Mouse (Mus musculus) lung, embryonic 16.5 days (tissue): Measurements from ENCODE around the gene Map10. TPM values are rescaled to one million over a fixed set of nuclear protein-coding genes. Genes with fewer than 3 reads are reported as not detected.

Source experiments
- ATAC-seq: fragments of 200-750 bp; cut with Nextera tagmentation; 2 replicates; pipeline ENCODE4 v1.8.0; 2017; ENCODE audit warnings: low read depth, mild to moderate bottlenecking, moderate library complexity
- H3K27ac ChIP-seq: fragments of 300-500 bp; sonication (generic); 2 replicates; pipeline ENCODE4 v1.5.1; 2014; ENCODE audit warnings: mild to moderate bottlenecking, control low read depth, low read length
- H3K27me3 ChIP-seq: fragments of 300-500 bp; sonication (generic); 2 replicates; pipeline ENCODE4 v1.6.1; 2014; ENCODE audit warnings: low read depth, low read length, mixed read lengths; ENCODE audit not compliant: control insufficient read depth, insufficient read depth
- H3K36me3 ChIP-seq: fragments of 300-500 bp; sonication (generic); 2 replicates; pipeline ENCODE4 v1.6.1; 2014; ENCODE audit warnings: low read length; ENCODE audit not compliant: control insufficient read depth, insufficient read depth
- H3K4me1 ChIP-seq: fragments of 300-500 bp; sonication (generic); replicated peaks from 2 replicates; pipeline ENCODE4 v1.6.1; 2014; ENCODE audit warnings: low read length, mixed read lengths; ENCODE audit not compliant: control insufficient read depth, insufficient read depth
- H3K4me2 ChIP-seq: fragments of 300-500 bp; sonication (generic); 2 replicates; pipeline ENCODE4 v1.6.1; 2014; ENCODE audit warnings: low read depth, low read length, control low read depth
- H3K4me3 ChIP-seq: fragments of 300-500 bp; sonication (generic); 2 replicates; pipeline ENCODE4 v1.5.1; 2014; ENCODE audit warnings: mild to moderate bottlenecking, low read length, control low read depth
- H3K9ac ChIP-seq: fragments of 300-500 bp; sonication (generic); 2 replicates; pipeline ENCODE4 v1.6.1; 2014; ENCODE audit warnings: low read length, control low read depth
- H3K9me3 ChIP-seq: fragments of 300-500 bp; sonication (generic); 2 replicates; pipeline ENCODE4 v1.6.1; 2016; ENCODE audit warnings: low read length; ENCODE audit not compliant: control insufficient read depth
- WGBS: fragments of 180-500 bp; shearing (Covaris S2); extraction: QIAGEN DNeasy Blood & Tissue Kit; methylation state at CpG from one replicate; pipeline ENCODE4 v1.1.7; 2014; 5-methylcytosine and 5-hydroxymethylcytosine counted together
- polyA plus RNA-seq: library from polyadenylated mRNA; unstranded; fragments of >200 nt; fragmentation: Nextera tagmentation; extraction: Ambion mirVana; gene quantifications from 2 replicates; pipeline ENCODE4 v1.2.1, GENCODE M21; 2015

The Map10 gene
- polyA plus RNA-seq, 1 experiment from 2014 or later: 6.8 TPM

DNA sequence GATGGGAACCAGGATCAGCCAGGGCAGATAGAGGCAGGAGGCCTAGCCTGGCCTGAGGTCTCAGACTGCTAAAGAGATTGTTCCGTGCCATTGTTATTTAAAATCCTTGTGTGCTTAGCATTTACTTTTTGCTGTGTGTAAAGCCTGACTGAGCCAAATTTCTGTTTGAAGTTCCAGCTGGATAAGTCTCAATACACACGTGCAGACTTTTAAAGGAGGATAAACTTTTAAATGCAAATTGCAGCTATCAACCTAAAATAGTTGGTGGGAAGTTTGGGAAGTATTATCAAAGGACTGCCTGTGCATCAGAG lies 3.8 kb upstream of the Map10 start:
- WGBS: 22% methylated on average over 2 of the region's 2 CpGs
- peaks cover 13% of the 10 kb centered on the region for H3K9me3 ChIP-seq
- 0 out of 2 replicates have a peak overlapping the region, but pooled peaks have one; percentile 31 for H3K27ac ChIP-seq
- H3K4me2 ChIP-seq: no peak overlapping the region
- no peak for ATAC-seq
- H3K27me3 ChIP-seq: no peaks in the 10 kb centered on the region
- H3K4me1 ChIP-seq: peaks cover 22% of the 10 kb centered on the region
- H3K4me3 ChIP-seq: no peak overlapping the region
- H3K36me3 ChIP-seq: peaks cover 5% of the 10 kb centered on the region
- H3K9ac ChIP-seq: no peak overlapping the region; the same call in 1 of the 2 replicates

DNA sequence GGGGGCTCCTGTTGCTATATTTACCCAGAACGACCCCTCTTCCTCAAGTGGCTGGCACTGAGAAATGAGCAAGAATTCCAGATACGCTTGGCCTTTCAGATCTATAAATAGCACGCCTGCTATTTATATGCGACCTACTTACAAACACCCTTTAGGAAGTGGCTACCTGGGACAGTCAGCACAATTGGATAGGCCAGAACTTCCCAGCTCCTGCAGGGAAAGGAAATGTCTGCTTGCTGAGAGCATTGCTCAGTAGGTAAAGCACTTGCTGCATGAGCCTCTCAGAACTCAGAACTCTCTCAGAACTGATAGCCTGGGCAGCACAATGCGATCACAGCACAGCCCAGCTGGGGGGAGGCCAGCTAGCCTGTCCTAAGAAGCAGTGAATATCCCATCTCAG lies 3.4 kb upstream of the Map10 start:
- WGBS: 21% methylated on average over 5 of the region's 5 CpGs
- ATAC-seq: no peak
- Histone ChIP-seq H3K4me2 (no peak overlapping the region), H3K9me3 (peaks cover 16% of the 10 kb centered on the region), H3K27me3 (no peaks in the 10 kb centered on the region), H3K4me3 (no peak overlapping the region), H3K9ac (no peak overlapping the region), H3K27ac (no peak overlapping the region), H3K36me3 (peaks cover 9% of the 10 kb centered on the region), H3K4me1 (peaks cover 22% of the 10 kb centered on the region)

DNA sequence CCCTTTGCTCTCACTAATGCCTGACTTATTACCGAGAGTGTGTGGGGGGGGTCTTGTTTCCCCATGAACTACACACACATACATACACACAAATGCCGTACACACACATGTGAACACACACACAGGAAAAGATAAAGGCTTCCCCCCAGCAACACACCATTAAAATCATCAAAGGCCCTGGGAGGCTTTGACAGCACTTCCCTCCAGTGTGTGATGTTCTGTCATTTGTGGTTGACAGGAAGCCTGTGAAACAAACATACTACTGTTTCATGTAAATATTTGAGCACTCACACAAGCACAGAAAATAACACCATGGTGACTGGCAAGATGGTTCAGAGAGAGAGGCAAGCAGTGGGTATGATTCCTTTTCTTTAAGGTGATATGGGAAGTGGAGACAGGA lies 2.4 kb upstream of the Map10 start:
- WGBS: 51% methylated on average over 2 of the region's 2 CpGs
- H3K27me3 ChIP-seq: no peaks in the 10 kb centered on the region
- peaks cover 18% of the 10 kb centered on the region for H3K36me3 ChIP-seq
- ATAC-seq: no peak
- H3K27ac ChIP-seq: no peak overlapping the region
- no peak overlapping the region for H3K9ac ChIP-seq
- H3K4me3 ChIP-seq: no peak overlapping the region
- no peak overlapping the region for H3K4me2 ChIP-seq
- H3K4me1 ChIP-seq: peaks cover 22% of the 10 kb centered on the region
- H3K9me3 ChIP-seq: peaks cover 27% of the 10 kb centered on the region

DNA sequence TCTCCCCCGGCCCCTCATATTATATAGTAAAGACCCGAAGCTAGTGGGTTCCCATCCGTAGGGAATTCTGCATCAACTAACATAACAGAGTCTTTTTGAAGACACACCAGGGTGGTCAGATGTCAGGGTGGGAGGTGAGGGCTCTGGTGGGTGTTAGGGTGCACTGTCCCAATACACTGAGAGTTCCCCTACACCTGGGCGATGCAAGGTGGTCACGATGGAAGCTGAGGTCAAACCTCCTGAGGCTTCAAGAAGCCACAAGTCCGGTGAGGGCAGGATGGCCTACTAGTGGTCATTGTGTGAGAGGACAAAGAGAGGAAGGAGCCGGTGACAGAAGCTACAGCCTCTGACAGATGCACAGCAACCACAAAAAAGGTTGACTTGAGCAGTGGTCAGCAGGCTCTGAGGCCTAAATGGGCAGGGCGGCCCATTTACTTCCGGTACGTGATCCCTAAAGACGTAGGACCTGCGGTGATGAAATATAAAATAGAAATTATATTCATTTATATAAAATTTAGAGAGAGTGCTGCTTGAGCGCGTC lies 389 bp upstream of the Map10 start:
- ATAC-seq: peak; percentile 34
- Histone ChIP-seq H3K4me2 (peak overlapping the region; percentile 93), H3K9me3 (peaks cover 27% of the 10 kb centered on the region), H3K27ac (no peak overlapping the region), H3K4me1 (peaks cover 22% of the 10 kb centered on the region), H3K27me3 (no peaks in the 10 kb centered on the region), H3K36me3 (peaks cover 18% of the 10 kb centered on the region), H3K9ac (no peak overlapping the region), H3K4me3 (peak overlapping the region; percentile 53)
- WGBS: 81% methylated on average over 14 of the region's 14 CpGs

DNA sequence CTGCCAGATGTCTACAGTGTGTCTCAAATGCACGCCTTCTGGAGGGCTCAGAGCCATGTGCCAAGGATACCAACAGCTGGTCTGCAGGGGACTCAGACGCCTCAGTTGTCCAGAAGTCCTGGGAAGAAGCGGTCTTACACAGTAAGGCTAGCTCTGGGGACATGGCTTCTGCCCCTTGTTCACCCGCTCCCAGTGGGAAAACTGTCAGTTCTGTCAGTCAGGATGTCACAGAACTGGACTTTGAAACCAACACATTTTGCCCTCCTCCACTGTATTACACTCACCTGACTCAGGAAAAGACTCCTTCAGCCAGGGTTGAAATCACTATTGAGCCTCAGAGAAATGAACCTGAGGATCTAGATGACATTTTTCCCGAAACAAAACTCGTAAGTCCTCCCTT lies 802 bp downstream of the Map10 start:
- peak overlapping the region; percentile 53 for H3K4me3 ChIP-seq
- WGBS: 93% methylated on average over 6 of the region's 6 CpGs
- ATAC-seq: no peak
- no peak overlapping the region; the same call in 1 of the 2 replicates for H3K27ac ChIP-seq
- peaks cover 22% of the 10 kb centered on the region for H3K4me1 ChIP-seq
- H3K27me3 ChIP-seq: no peaks in the 10 kb centered on the region
- H3K4me2 ChIP-seq: peak overlapping the region; percentile 93
- H3K9ac ChIP-seq: peak overlapping the region; percentile 76
- peaks cover 27% of the 10 kb centered on the region for H3K9me3 ChIP-seq
- peaks cover 18% of the 10 kb centered on the region for H3K36me3 ChIP-seq

DNA sequence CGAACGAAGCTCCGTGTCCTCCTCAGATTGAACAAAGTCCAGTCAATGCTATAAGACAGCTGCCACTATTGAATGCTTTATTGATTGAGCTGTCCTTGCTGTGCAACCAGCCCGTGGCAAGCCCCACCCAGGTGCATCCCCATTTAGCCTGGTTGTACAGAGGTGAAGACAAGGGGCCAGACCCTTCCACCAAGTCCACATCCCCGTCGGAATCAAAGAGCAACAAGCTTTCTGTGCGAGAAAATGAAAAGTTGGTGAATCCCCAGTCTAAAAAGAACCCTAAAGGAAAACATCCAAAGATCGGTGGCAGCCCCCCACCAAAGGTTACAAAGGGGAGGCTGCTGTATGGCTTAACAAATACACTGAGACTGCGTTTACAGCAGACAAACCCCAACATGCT lies 1.3 kb downstream of the Map10 start:
- Histone ChIP-seq H3K27ac (no peak overlapping the region), H3K9me3 (peaks cover 27% of the 10 kb centered on the region), H3K4me2 (no peak overlapping the region), H3K27me3 (no peaks in the 10 kb centered on the region), H3K9ac (no peak overlapping the region), H3K4me1 (peaks cover 17% of the 10 kb centered on the region), H3K36me3 (peaks cover 18% of the 10 kb centered on the region), H3K4me3 (no peak overlapping the region)
- ATAC-seq: no peak
- WGBS: 97% methylated on average over 9 of the region's 9 CpGs

DNA sequence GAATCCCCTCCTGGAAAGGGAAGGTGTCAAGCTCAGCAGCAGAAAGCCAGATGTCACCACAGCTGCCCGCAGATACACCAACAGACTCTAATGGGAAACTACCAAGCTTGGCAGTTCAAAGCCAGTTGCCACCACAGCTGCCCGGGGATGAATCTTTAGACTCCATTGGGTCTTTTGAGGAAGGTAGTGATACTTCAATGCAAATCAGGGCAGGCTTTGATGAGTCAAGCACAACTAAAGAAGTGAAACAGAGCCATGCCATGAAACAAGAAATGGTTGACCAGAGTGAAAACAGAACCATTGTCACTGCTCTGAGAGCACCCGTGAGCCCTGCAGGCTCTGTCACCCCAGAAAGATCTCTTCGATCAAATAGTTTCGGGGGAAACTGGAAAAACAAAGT lies 1.8 kb downstream of the Map10 start:
- Histone ChIP-seq H3K4me3 (no peak overlapping the region), H3K9me3 (peaks cover 27% of the 10 kb centered on the region), H3K27ac (no peak overlapping the region), H3K4me1 (peaks cover 13% of the 10 kb centered on the region), H3K27me3 (no peaks in the 10 kb centered on the region), H3K36me3 (peaks cover 18% of the 10 kb centered on the region), H3K4me2 (no peak overlapping the region), H3K9ac (no peak overlapping the region)
- WGBS: 97% methylated on average over 5 of the region's 5 CpGs
- ATAC-seq: no peak

DNA sequence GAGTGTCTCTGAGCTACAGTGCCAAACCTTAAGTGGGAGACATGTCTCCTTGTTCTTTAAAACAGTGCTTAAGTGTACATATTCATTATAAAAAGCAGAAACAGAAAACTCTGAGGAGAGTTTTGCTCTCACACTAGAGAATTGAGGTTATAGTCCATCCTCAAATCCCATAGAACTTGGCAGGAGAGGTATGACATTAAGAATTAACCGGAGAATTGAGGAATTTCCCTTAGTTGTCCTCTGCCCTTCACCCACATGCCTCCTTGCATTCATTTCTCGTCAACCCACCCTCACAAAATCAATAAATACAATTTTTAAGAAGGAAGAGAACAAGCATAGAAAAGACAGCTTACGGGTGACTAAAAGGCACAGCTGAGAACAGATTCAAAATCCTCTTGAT lies 6.2 kb downstream of the Map10 start:
- WGBS: 79% methylated on average over 3 of the region's 3 CpGs

DNA sequence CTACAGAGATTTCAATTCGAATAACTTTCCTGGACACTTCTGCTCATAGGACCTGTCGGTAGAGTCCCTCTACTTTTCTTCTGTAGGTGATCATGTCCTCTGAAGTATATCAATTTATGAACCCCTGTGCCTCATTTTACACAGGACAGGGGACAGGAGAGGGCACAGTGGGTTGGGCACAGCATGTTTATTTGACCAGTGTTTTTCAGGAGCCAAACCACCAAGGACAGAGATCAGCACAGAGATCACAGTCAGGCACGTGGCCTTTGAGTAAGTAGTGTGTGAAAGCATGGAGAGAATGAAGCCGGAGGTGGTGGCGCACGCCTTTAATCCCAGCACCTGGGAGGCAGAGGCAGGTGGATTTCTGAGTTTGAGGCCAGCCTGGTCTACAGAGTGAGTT lies 7.9 kb downstream of the Map10 start:
- WGBS: 85% methylated on average over 6 of the region's 6 CpGs
- H3K27me3 ChIP-seq: no peaks in the 10 kb centered on the region
- no peak overlapping the region for H3K4me3 ChIP-seq
- H3K4me2 ChIP-seq: no peak overlapping the region
- no peaks in the 10 kb centered on the region for H3K9me3 ChIP-seq
- H3K36me3 ChIP-seq: no peaks in the 10 kb centered on the region
- H3K9ac ChIP-seq: no peak overlapping the region
- H3K27ac ChIP-seq: no peak overlapping the region
- no peak for ATAC-seq
- H3K4me1 ChIP-seq: no peaks in the 10 kb centered on the region

More for the DNA sequence above, 6.2 kb downstream of the Map10 start:
- Histone ChIP-seq H3K27me3 (no peaks in the 10 kb centered on the region), H3K9ac (no peak overlapping the region), H3K27ac (no peak overlapping the region), H3K9me3 (peaks cover 15% of the 10 kb centered on the region), H3K4me3 (no peak overlapping the region), H3K4me2 (no peak overlapping the region), H3K4me1 (no peaks in the 10 kb centered on the region), H3K36me3 (peaks cover 13% of the 10 kb centered on the region)
- no peak for ATAC-seq
